Mouse (Mus musculus) testis, postnatal 14 days (tissue): ENCODE results near the gene Plxnd1.

Experiments
- DNase-seq: peaks from one replicate; pipeline ENCODE4 v3.0.0; 2021; ENCODE audit warnings: low spot score

Gene Plxnd1

GRCm38 (mm10) chr6:115994877-115995520, at the start of gene Plxnd1:
Plxnd1 (minus strand) TSS chr6:115995005.
- peak; percentile 88 for DNase-seq

GRCm38 (mm10) chr6:116044039-116044438, 49.2 kb upstream of the Plxnd1 start:
- DNase-seq, result no peak

DNA sequence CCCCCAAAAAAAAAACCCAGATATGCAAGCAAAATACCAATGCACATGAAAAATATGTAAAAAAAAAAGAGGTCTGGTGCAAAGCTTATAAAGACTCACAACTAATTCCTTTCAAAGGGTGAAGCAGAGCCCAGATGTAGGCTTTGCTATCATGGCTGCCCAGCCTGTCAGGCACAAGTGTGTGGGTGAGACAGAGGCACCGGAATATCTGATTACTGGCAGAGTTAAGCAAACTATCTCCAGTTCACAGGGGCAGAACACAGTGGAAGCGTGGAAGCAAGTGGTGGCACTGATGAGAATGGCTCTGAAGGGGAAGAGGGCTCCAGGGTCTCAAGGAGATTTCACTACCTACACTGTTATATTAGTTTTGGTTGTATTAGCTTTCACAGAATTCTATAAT, 43.4 kb upstream of the Plxnd1 start:
- no peak for DNase-seq

- no peak for DNase-seq
Observed at GRCm38 (mm10) chr6:116037281-116037831, 42.6 kb upstream of the Plxnd1 start.

DNA sequence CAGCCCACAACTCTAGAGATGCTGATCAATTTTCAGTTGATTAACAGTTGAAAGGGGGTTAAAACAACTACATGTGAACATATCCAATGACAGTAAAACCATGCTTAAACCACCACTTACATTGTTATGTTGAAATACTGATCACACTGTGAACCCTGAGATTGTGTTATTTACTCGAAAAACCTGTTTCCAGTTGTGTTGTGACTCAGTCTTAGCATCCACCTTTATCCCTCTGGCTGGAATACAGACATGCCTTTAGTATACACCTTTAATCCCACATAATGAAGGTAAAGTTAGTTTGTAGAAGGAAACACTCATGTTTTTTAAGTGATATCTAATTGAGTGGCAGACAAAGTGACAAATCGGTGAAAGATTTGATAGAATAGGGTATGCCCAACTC, 41.8 kb upstream of the Plxnd1 start:
- no peak for DNase-seq

DNA sequence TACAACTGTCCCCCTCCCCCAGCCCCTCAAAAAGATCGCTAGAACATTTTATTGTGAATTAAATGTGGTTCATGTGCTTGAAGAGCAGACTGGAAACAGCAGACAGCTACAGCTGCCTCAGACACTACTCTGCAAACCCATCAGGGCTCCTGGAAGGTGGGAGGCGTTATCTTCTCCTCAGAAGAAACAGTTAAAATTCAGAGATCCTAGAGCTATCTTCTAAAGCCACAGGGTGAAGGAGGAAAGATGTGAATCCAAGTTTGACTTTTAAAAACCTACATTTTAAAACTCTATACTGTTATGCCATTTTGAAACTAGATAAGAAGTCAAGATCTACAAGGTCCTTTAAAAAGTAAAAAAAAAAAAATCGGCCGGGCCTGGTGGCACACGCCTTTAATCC, 36.2 kb upstream of the Plxnd1 start:
- DNase-seq, result no peak

DNA sequence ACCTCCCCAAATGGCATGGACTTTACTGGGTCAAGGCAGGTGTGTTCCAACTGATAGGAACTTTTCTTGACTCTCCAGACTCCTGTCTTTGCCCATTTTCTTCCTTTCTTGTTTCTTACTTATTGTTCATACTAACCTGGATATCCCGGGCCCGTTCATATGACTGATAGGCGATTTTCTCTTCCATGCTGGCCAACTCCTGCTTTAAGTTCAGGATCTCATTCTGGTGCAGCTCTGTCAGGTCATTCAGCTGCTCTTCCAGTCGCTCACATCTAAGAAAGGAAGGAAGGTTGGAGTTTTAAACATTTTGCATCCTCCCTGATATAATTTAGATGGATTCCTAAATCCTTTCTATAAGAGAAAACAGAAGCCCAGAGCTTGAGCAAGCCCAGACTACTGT, 29.9 kb upstream of the Plxnd1 start:
- no peak for DNase-seq

GRCm38 (mm10) chr6:116021961-116022485, 27.2 kb upstream of the Plxnd1 start:
- DNase-seq, result no peak

DNA sequence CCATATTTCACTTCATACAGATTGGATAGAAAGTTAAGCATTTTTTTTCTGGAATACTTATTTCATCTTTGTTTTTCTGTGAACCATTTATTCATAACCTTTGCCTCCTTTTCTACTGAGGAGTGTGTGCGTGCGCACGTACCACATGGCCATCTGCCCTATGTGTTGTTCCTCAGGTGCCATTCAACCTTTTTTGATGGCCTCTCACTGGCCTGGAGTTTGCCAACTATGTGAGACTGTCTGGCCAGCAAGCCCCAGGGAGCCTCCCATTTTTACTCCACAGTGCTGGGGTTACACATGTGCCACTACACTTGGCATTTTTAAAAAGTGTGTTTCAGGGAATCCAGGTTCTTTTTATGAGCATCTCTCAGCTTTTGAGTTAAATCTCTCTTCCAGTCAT, 21.1 kb upstream of the Plxnd1 start:
- DNase-seq, result no peak

DNA sequence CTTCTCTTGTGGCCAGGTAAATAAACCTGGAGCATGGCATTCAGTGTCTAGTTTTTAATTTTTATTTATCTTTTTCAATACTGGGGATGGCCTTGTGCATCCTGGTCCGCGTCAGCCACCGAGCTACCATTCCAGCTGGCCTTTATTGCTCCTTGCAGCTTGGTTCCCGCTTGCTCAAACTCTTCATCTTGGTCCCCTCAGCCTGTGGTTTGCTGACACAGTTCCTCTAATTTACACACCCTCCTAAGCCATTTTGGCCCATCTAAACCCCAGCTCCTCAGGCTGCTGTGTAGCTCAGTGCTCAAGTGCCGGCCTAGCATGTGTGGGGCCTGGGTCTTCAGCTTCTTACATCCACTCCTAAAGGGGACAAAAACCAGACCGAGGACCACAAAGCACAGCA, 19.3 kb upstream of the Plxnd1 start:
- no peak for DNase-seq

DNA sequence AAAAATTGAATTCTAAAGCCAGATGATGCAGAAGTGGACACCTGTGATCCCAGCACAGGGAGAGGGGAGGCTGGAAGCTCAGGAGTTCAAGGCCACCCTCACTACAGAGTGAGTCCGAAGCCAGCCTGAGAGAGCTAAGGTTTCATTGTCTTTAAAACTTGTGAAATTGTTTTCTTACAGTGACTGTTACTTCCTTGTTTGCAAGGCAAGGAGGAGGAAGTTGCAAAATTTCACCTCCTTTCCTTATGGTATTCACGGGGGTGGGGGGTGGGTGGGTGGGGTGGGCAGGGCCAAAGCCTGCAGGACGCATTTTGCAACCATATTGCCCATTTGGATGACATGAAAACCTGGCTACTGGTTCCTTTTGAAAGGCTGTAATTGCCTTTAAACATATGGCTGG, 18.9 kb upstream of the Plxnd1 start:
- DNase-seq, result no peak

GRCm38 (mm10) chr6:116010541-116010940, 15.7 kb upstream of the Plxnd1 start:
- DNase-seq, result no peak

DNA sequence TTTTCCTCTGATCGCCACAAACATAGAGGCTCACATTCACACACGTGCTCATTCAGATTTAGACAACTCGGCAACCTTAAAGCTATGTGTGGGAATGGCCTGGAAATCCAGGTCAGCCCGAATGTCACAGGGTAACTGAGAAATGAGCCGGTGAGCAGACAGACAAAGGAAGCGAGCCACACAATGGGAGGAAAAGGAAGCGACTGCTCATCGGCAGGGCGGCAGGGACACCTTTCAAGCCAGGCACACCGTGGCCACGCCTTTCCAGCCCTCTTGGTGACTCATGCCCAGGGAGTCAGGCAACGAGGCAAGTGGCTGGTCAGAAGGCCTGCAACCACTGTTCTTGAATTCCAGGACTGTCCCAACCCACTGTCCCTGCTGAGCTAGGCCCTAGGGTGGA, 14.6 kb upstream of the Plxnd1 start:
- no peak for DNase-seq

- DNase-seq, result no peak
Observed at GRCm38 (mm10) chr6:116007561-116008173, 12.9 kb upstream of the Plxnd1 start.

GRCm38 (mm10) chr6:116006731-116007130, 11.9 kb upstream of the Plxnd1 start:
- DNase-seq, result no peak

GRCm38 (mm10) chr6:116005959-116006288, 11.1 kb upstream of the Plxnd1 start:
- no peak for DNase-seq

- no peak for DNase-seq
Observed at GRCm38 (mm10) chr6:116005275-116005958, 10.6 kb upstream of the Plxnd1 start.

- DNase-seq, result no peak
Observed at GRCm38 (mm10) chr6:116004716-116005115, 9.9 kb upstream of the Plxnd1 start.

DNA sequence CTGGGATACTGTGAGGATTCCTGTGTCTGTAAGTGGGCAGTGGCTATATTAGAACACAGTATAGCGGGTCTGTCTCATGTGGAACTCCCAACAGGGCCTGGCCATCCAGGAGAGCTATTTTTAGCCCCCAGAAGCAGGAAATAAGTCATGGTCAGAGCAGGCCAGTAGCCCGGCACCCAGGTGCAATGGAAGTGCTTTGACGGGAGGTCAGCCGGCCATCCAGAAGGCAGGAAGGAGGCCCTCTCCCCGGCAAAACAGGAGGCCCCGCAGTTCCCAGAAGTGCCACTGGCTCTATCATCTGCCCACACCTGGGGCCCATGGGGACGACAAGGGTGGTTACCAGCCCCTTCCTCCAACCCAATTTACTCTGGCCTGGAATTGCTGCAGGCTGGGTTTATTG, 9.3 kb upstream of the Plxnd1 start:
- no peak for DNase-seq

- DNase-seq, result no peak
Observed at GRCm38 (mm10) chr6:116003516-116003915, 8.7 kb upstream of the Plxnd1 start.

GRCm38 (mm10) chr6:116002311-116003104, 7.7 kb upstream of the Plxnd1 start:
- DNase-seq, result no peak

DNA sequence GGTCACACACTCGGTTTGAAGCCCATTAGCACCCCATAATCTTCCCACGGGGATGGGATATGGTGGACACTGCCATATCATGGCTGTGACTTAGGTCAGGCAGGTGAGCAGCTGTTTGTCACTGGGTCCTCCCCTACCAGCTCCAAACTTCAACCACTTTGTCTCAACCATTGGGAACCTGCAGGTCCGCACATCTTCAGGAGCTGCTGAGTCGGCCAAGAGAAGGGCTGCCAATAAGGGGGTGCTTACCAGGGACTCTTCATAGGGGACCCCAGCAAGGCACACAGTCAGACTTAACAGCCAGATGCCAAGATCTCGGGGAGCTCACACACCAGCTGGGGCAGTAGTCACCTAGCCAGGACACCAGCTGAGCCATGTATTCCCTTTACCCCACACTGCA, 6.0 kb upstream of the Plxnd1 start:
- DNase-seq, result no peak
